In the genomic region with DNA sequence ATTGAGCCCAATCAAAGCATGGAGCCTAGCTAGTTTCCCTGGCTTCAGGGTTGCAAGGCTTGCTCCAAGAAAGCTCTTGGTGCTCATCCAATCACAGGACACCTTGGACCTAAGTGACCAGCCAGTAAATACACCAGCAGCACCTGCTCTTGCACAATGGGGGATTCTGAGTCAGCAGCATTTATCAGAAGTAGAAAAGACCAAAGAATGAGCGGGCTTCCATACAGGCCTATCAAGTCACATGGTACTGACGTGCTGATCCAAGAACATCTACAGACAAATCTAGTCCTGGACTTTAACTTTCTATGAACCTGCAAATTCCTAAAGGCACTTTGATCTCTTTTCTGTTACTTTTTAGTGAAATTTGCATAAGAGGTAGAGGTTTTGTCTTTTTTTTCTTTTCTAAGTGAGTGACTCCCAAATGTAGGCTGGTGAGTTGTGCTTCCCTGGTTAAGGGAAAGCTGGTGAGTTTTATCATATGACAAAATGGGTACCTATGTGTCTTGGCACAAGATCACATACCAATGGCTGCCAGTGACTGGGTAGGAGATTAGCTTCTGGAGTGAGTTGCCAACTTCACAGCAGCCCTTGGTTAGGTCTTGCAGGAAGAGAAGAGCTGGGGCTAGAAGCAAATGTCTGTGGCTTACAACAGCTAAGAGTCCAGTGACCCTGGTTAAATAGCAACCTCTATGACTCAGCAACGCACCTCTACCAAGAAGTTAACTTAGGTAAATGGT, we compare ENCODE assay signal across 16 mouse cellular contexts. TPM values are rescaled to one million over a fixed set of nuclear protein-coding genes. Genes with fewer than 3 reads are reported as not detected.
DNase-seq lines count a peak whose midpoint lies in the region; ATAC-seq and TF ChIP-seq lines count a peak whose summit lies in the region.
"Had no signal": no experiment of that assay in that cellular context is flagged by ENCODE, and none has a peak within 500 bp of the region (broad histone marks: within the 10 kb centered on the region; RNA-seq: fewer than 3 reads in every experiment).

No protein-coding gene starts in this region.

- H3K4me2 ChIP-seq in liver, embryonic 16.5 days (ENCODE audit: low read depth, low read length): no peak overlapping the region
- H3K4me2 ChIP-seq: embryonic facial prominence, embryonic 15.5 days; hindbrain, embryonic 14.5 days; lung, embryonic 15.5 days; midbrain, embryonic 13.5 days had no signal

- peaks cover 35% of the 10 kb centered on the region for H3K4me1 ChIP-seq in liver, embryonic 16.5 days (ENCODE audit: control insufficient read depth, low read depth, low read length)
- H3K4me1 ChIP-seq: embryonic facial prominence, embryonic 15.5 days; lung, embryonic 15.5 days; midbrain, embryonic 13.5 days had no signal

- no peaks in the 10 kb centered on the region for H3K36me3 ChIP-seq in liver, embryonic 16.5 days (ENCODE audit: control insufficient read depth, insufficient read depth)
- H3K36me3 ChIP-seq: embryonic facial prominence, embryonic 15.5 days; lung, embryonic 15.5 days; midbrain, embryonic 13.5 days had no signal

- 0 out of 2 replicates have a peak overlapping the region, but pooled peaks have one; percentile 48 for H3K27ac ChIP-seq in liver, embryonic 16.5 days (ENCODE audit: low read length)
- no peak overlapping the region for H3K27ac ChIP-seq in layer of hippocampus, adult 2 months
- H3K27ac ChIP-seq: embryonic facial prominence, embryonic 15.5 days; hindbrain, embryonic 14.5 days; lung, embryonic 15.5 days; midbrain, embryonic 13.5 days had no signal

- no peak for ATAC-seq in liver, embryonic 16.5 days (ENCODE audit: low read depth)
- ATAC-seq: activated CD4-positive, CD25-positive, alpha-beta regulatory T cell, adult 4 months; midbrain, embryonic 13.5 days had no signal

- no peaks in the 10 kb centered on the region for H3K9me3 ChIP-seq in liver, embryonic 16.5 days (replicated peaks; ENCODE audit: control insufficient read depth, low read length)
- H3K9me3 ChIP-seq: embryonic facial prominence, embryonic 15.5 days; lung, embryonic 15.5 days; midbrain, embryonic 13.5 days had no signal

- H3K27me3 ChIP-seq in liver, embryonic 16.5 days (ENCODE audit: control insufficient read depth, insufficient read depth, low read depth, low read length): no peaks in the 10 kb centered on the region
- H3K27me3 ChIP-seq: CH12.LX; embryonic facial prominence, embryonic 15.5 days; lung, embryonic 15.5 days; midbrain, embryonic 13.5 days had no signal

- H3K9ac ChIP-seq in liver, embryonic 16.5 days (ENCODE audit: low read depth, low read length): no peak overlapping the region
- H3K9ac ChIP-seq: embryonic facial prominence, embryonic 15.5 days; hindbrain, embryonic 14.5 days; lung, embryonic 15.5 days; midbrain, embryonic 13.5 days had no signal

- WGBS in liver, embryonic 16.5 days (ENCODE audit: insufficient replicate concordance): 80% methylated on average over 3 of the region's 3 CpGs

- H3K4me3 ChIP-seq in liver, embryonic 16.5 days (ENCODE audit: low read depth, low read length): no peak overlapping the region
- H3K4me3 ChIP-seq in layer of hippocampus, adult 2 months: no peak overlapping the region
- H3K4me3 ChIP-seq: embryonic facial prominence, embryonic 15.5 days; lung, embryonic 15.5 days; midbrain, embryonic 13.5 days had no signal

- DNase-seq in heart, postnatal 4 days: peak; percentile 12
- no peak for DNase-seq in heart, adult 18-20 months
- DNase-seq in cerebellum, adult 11-12 months: peak; percentile 33
- DNase-seq in kidney, adult 18-20 months: peak; percentile 60
- no peak for DNase-seq in thymus, postnatal 4 days
- no peak for DNase-seq in layer of hippocampus, adult 2 months (ENCODE audit: low spot score in 2 of 2)
- DNase-seq in ovary, postnatal 14 days (ENCODE audit: low spot score): no peak
- DNase-seq: layer of hippocampus, postnatal 36 days; right cerebral cortex, postnatal 14 days had no signal

- TF ChIP-seq CTCF in layer of hippocampus, adult 2 months (conservative IDR thresholded peaks at IDR 0.05): no peak

RNA-seq across cellular contexts. Expression of a gene that starts 57.7 kb away (rescaled TPM):
- total RNA-seq in heart, postnatal 4 days (2021): 1 to 10 TPM; 9.2 TPM
- 1 to 10 TPM; 4.0 to 4.6 TPM for total RNA-seq in heart, adult 18-20 months (2021)
- 12.4 and 12.9 TPM in 2 replicates for polyA plus RNA-seq in liver, embryonic 16.5 days (2015; fragmentation: Nextera tagmentation; extraction: Ambion mirVana)
- 10 to 100 TPM; 98.8 to 99.0 TPM for total RNA-seq in layer of hippocampus, adult 2 months (2021)

Comparison
In these comparisons a context has a peak if more than half of its experiments do, and no peak if none do; other contexts are left out.
1. DNase-seq: peak in heart, postnatal 4 days (single experiment), cerebellum, adult 11-12 months (single experiment) and kidney, adult 18-20 months (single experiment); none in heart, adult 18-20 months (0 of 2), thymus, postnatal 4 days (single experiment), layer of hippocampus, adult 2 months (0 of 2) and ovary, postnatal 14 days (single experiment).
2. RNA of a gene that starts 57.7 kb away (total RNA-seq): 98.8 to 99.0 TPM in layer of hippocampus, adult 2 months; 9.2 TPM in heart, postnatal 4 days and 4.0 to 4.6 TPM in heart, adult 18-20 months; every median in the first group is over 4 times any median in the second.